Mouse (Mus musculus) CD4-positive naive resting alpha-beta T cell, adult 57 days (primary cell): Measurements from ENCODE around the gene Rpgr. TPM values are rescaled to one million over a fixed set of nuclear protein-coding genes. Genes with fewer than 3 reads are reported as not detected.

Experiments used
- total RNA-seq: library from RNA; stranded (reverse); gene quantifications from one replicate; pipeline ENCODE4 v1.2.4, GENCODE M21; 2023

The Rpgr gene
- total RNA-seq = 3.4 TPM

DNA sequence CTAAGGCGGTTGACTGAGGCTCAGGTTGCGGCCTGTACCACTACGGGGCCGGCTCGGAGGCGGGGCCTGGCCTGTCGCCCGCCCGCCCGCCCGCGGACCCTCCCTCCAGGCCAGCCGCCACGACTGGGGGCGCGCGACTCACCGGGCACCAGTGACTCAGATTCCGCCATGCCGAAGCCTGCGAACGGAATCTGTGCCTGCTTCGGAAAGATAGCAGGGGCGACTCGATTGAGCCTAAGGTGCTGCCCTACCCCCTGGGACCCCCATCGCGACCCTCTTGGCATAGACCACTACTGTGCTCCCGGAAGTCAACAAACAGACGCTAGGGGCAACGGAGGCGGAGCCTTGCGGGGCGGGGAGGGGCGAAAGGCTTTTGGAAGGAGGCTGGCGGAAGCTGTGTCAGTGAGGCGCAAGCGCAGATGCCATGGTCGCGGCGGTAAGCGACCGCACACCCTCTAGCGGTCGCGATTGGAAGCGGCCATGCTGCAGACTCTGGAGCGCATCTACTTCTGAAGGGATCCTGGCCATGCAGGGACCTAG lies at the start of gene Rpgr:
Gene Rpgr, minus strand, starts transcription at position 511 of the 540 bp plus-strand sequence.

DNA sequence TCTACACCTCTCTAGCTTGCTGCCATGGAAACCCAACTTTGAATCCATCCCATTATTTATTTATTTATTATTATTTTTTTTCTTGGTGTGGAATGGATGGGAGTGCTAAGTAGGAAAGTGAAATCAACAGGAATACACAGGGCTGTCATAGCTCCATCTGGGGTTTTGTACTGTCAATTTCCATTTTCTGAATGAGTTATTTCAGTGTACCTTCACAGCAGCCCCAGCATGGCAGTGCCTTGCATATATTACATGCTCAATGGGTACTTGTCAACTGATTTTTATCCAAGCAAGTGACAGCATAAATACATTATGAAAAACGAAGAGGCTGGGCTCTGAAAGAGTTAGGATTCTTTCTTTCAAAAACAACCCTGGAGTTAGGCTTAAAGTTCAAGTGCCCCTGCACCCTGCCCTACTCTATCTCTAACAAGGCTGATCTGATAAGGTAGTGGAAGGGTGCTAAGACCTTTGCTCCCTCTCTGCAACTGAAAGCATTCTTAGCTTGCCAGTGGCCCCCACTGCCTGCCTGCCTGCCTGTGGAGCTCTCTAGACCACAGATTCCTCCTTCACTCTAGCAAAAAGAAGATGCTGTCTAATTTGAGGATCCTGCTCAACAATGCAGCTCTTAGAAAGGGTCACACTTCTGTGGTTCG lies 35.3 kb upstream of the Rpgr start, which contains the start of gene Otc:
Gene Otc, plus strand, starts transcription at position 454 of the 653 bp plus-strand sequence.

GRCm38 (mm10) chrX:10117065-10117719 lies 99.5 kb downstream of the Rpgr start, which contains the start of gene Srpx:
Srpx (minus strand) TSS chrX:10117709.

Other genes with a start within 250 kb of the Rpgr start
- gene Srpx, start 99.2 kb downstream of the Rpgr start, total RNA-seq = not detected
- not detected for gene Otc, start 35.4 kb upstream of the Rpgr start, total RNA-seq